Mouse (Mus musculus): ENCODE results near the gene Tmem44. TPM values are rescaled to one million over a fixed set of nuclear protein-coding genes. Genes with fewer than 3 reads are reported as not detected.
A peak's percentile ranks its signal among the peaks of the same experiment; 100 is the strongest.

Gene Tmem44
- polyA plus RNA-seq, 1 experiment: 1.1 TPM

GRCm38 (mm10) chr16:30591990-30592389 is 41.3 kb upstream of the Tmem44 start:
- TF ChIP-seq CTCF (IDR thresholded peaks at IDR 0.05; ENCODE audit: control insufficient read depth, insufficient read depth, insufficient read length) (no peak), MYOG (IDR thresholded peaks at IDR 0.05; ENCODE audit: control insufficient read depth, extremely low read depth, insufficient read length) (no peak), MAX (IDR thresholded peaks at IDR 0.05) (no peak), USF1 (IDR thresholded peaks at IDR 0.05; ENCODE audit: low read depth) (no peak), CEBPB (IDR thresholded peaks at IDR 0.05; ENCODE audit: low read depth) (no peak), FOSL1 (IDR thresholded peaks at IDR 0.05; ENCODE audit: insufficient read depth, low read length, poor library complexity, severe bottlenecking) (no peak), MYOD1 (IDR thresholded peaks at IDR 0.05; ENCODE audit: control insufficient read depth, insufficient read length, low read depth) (no peak)
- Histone ChIP-seq H3K27me3 (ENCODE audit: control insufficient read depth, insufficient read depth, insufficient read length) (no peaks in the 10 kb centered on the region), H3K79me3 (ENCODE audit: low read depth) (peaks cover 3% of the 10 kb centered on the region), H3K36me3 (ENCODE audit: control insufficient read depth, insufficient read depth) (no peaks in the 10 kb centered on the region), H3ac (ENCODE audit: control insufficient read depth, insufficient read length, low read depth) (no peak overlapping the region), H3K79me2 (ENCODE audit: control insufficient read depth, insufficient read depth) (peaks cover 5% of the 10 kb centered on the region), H3K4me3 (ENCODE audit: insufficient read depth, poor library complexity, severe bottlenecking) (no peak overlapping the region)

- Histone ChIP-seq H3K27me3 (ENCODE audit: control insufficient read depth, insufficient read depth, insufficient read length) (no peaks in the 10 kb centered on the region), H3K79me3 (ENCODE audit: low read depth) (peaks cover 18% of the 10 kb centered on the region), H3K4me3 (ENCODE audit: insufficient read depth, poor library complexity, severe bottlenecking) (no peak overlapping the region), H3ac (ENCODE audit: control insufficient read depth, insufficient read length, low read depth) (no peak overlapping the region), H3K36me3 (ENCODE audit: control insufficient read depth, insufficient read depth) (peaks cover 4% of the 10 kb centered on the region), H3K79me2 (ENCODE audit: control insufficient read depth, insufficient read depth) (peaks cover 19% of the 10 kb centered on the region)
- TF ChIP-seq USF1 (IDR thresholded peaks at IDR 0.05; ENCODE audit: low read depth): no peak
- TF ChIP-seq MAX (IDR thresholded peaks at IDR 0.05): peak; percentile 21
- peak; percentile 35 for TF ChIP-seq CEBPB (IDR thresholded peaks at IDR 0.05; ENCODE audit: low read depth)
Measured at GRCm38 (mm10) chr16:30590264-30591209, 39.9 kb upstream of the Tmem44 start.

- Histone ChIP-seq H3K79me2 (ENCODE audit: control insufficient read depth, insufficient read depth) (peaks cover 41% of the 10 kb centered on the region), H3K79me3 (ENCODE audit: low read depth) (peaks cover 34% of the 10 kb centered on the region), H3K4me3 (ENCODE audit: insufficient read depth, poor library complexity, severe bottlenecking) (peak within 1 kb of the TSS; percentile 78), H3K36me3 (ENCODE audit: control insufficient read depth, insufficient read depth) (peaks cover 32% of the 10 kb centered on the region), H3K27me3 (ENCODE audit: control insufficient read depth, insufficient read depth, insufficient read length) (no peaks in the 10 kb centered on the region), H3ac (ENCODE audit: control insufficient read depth, insufficient read length, low read depth) (peak within 1 kb of the TSS; percentile 97)
- no peak for TF ChIP-seq FOSL1 (IDR thresholded peaks at IDR 0.05; ENCODE audit: insufficient read depth, low read length, poor library complexity, severe bottlenecking)
- no peak for TF ChIP-seq MYOD1 (IDR thresholded peaks at IDR 0.05; ENCODE audit: control insufficient read depth, insufficient read length, low read depth)
- TF ChIP-seq USF1 (IDR thresholded peaks at IDR 0.05; ENCODE audit: low read depth): no peak
- TF ChIP-seq MAX (IDR thresholded peaks at IDR 0.05): peak; percentile 24
- TF ChIP-seq MYOG (IDR thresholded peaks at IDR 0.05; ENCODE audit: control insufficient read depth, extremely low read depth, insufficient read length): no peak
- TF ChIP-seq CEBPB (IDR thresholded peaks at IDR 0.05; ENCODE audit: low read depth): peak; percentile 27
- TF ChIP-seq CTCF (IDR thresholded peaks at IDR 0.05; ENCODE audit: control insufficient read depth, insufficient read depth, insufficient read length): no peak
Measured at GRCm38 (mm10) chr16:30587494-30588327, 37.1 kb upstream of the Tmem44 start, which contains the start of gene Lsg1. Gene Lsg1 (minus strand): TSS chr16:30587592.

GRCm38 (mm10) chr16:30586935-30587493 is 36.4 kb upstream of the Tmem44 start:
- H3K27me3 ChIP-seq (ENCODE audit: control insufficient read depth, insufficient read depth, insufficient read length): no peaks in the 10 kb centered on the region
- TF ChIP-seq MYOG (IDR thresholded peaks at IDR 0.05; ENCODE audit: control insufficient read depth, extremely low read depth, insufficient read length): no peak
- TF ChIP-seq MAX (IDR thresholded peaks at IDR 0.05): no peak
- TF ChIP-seq CTCF (IDR thresholded peaks at IDR 0.05; ENCODE audit: control insufficient read depth, insufficient read depth, insufficient read length): no peak
- TF ChIP-seq CEBPB (IDR thresholded peaks at IDR 0.05; ENCODE audit: low read depth): no peak
- TF ChIP-seq USF1 (IDR thresholded peaks at IDR 0.05; ENCODE audit: low read depth): no peak
- no peak for TF ChIP-seq FOSL1 (IDR thresholded peaks at IDR 0.05; ENCODE audit: insufficient read depth, low read length, poor library complexity, severe bottlenecking)
- TF ChIP-seq MYOD1 (IDR thresholded peaks at IDR 0.05; ENCODE audit: control insufficient read depth, insufficient read length, low read depth): no peak
- peak overlapping the region; percentile 78 for H3K4me3 ChIP-seq (ENCODE audit: insufficient read depth, poor library complexity, severe bottlenecking)

GRCm38 (mm10) chr16:30580765-30581164 is 30.1 kb upstream of the Tmem44 start:
- no peaks in the 10 kb centered on the region for H3K27me3 ChIP-seq (ENCODE audit: control insufficient read depth, insufficient read depth, insufficient read length)
- TF ChIP-seq USF1 (IDR thresholded peaks at IDR 0.05; ENCODE audit: low read depth) (no peak), CEBPB (IDR thresholded peaks at IDR 0.05; ENCODE audit: low read depth) (no peak), MYOG (IDR thresholded peaks at IDR 0.05; ENCODE audit: control insufficient read depth, extremely low read depth, insufficient read length) (no peak), FOSL1 (IDR thresholded peaks at IDR 0.05; ENCODE audit: insufficient read depth, low read length, poor library complexity, severe bottlenecking) (no peak), CTCF (IDR thresholded peaks at IDR 0.05; ENCODE audit: control insufficient read depth, insufficient read depth, insufficient read length) (no peak), MYOD1 (IDR thresholded peaks at IDR 0.05; ENCODE audit: control insufficient read depth, insufficient read length, low read depth) (no peak), MAX (IDR thresholded peaks at IDR 0.05) (no peak)
- H3K79me3 ChIP-seq (ENCODE audit: low read depth): peaks cover 19% of the 10 kb centered on the region
- no peak overlapping the region for H3ac ChIP-seq (ENCODE audit: control insufficient read depth, insufficient read length, low read depth)
- peaks cover 24% of the 10 kb centered on the region for H3K79me2 ChIP-seq (ENCODE audit: control insufficient read depth, insufficient read depth)
- peaks cover 100% of the 10 kb centered on the region for H3K36me3 ChIP-seq (ENCODE audit: control insufficient read depth, insufficient read depth)
- H3K4me3 ChIP-seq (ENCODE audit: insufficient read depth, poor library complexity, severe bottlenecking): no peak overlapping the region

More at GRCm38 (mm10) chr16:30586935-30587493, 36.4 kb upstream of the Tmem44 start:
- H3K36me3 ChIP-seq (ENCODE audit: control insufficient read depth, insufficient read depth): peaks cover 39% of the 10 kb centered on the region
- H3K79me3 ChIP-seq (ENCODE audit: low read depth): peaks cover 34% of the 10 kb centered on the region
- peaks cover 41% of the 10 kb centered on the region for H3K79me2 ChIP-seq (ENCODE audit: control insufficient read depth, insufficient read depth)
- peak overlapping the region; percentile 97 for H3ac ChIP-seq (ENCODE audit: control insufficient read depth, insufficient read length, low read depth)
